Mouse (Mus musculus) embryonic facial prominence, embryonic 12.5 days (tissue): Measurements from ENCODE around the gene Nxn. TPM values are rescaled to one million over a fixed set of nuclear protein-coding genes. Genes with fewer than 3 reads are reported as not detected.

Experiments used
- ATAC-seq: fragments of 200-750 bp; cut with Nextera tagmentation; 2 replicates; pipeline ENCODE4 v1.8.0; 2017; ENCODE audit not compliant: insufficient number of reproducible peaks, insufficient read depth, low FRiP score, low TSS enrichment
- H3K27ac ChIP-seq: fragments of 300-500 bp; sonication (generic); 2 replicates; pipeline ENCODE4 v1.5.1; 2016; ENCODE audit warnings: mild to moderate bottlenecking
- H3K27me3 ChIP-seq: fragments of 300-500 bp; sonication (generic); 2 replicates; pipeline ENCODE4 v1.6.1; 2016; ENCODE audit warnings: mild to moderate bottlenecking, moderate library complexity
- H3K36me3 ChIP-seq: fragments of 300-500 bp; sonication (generic); 2 replicates; pipeline ENCODE4 v1.6.1; 2016; ENCODE audit warnings: mild to moderate bottlenecking
- H3K4me1 ChIP-seq: fragments of 300-500 bp; sonication (generic); 2 replicates; pipeline ENCODE4 v1.6.1; 2016
- H3K4me2 ChIP-seq: fragments of 300-500 bp; sonication (generic); replicated peaks from 2 replicates; pipeline ENCODE4 v1.6.1; 2016; ENCODE audit warnings: mild to moderate bottlenecking, moderate library complexity
- H3K4me3 ChIP-seq: fragments of 300-500 bp; sonication (generic); 2 replicates; pipeline ENCODE4 v1.5.1; 2016; ENCODE audit warnings: mild to moderate bottlenecking
- H3K9ac ChIP-seq: fragments of 300-500 bp; sonication (generic); 2 replicates; pipeline ENCODE4 v1.6.1; 2016; ENCODE audit warnings: mild to moderate bottlenecking, moderate library complexity
- H3K9me3 ChIP-seq: fragments of 300-500 bp; sonication (generic); 2 replicates; pipeline ENCODE4 v1.6.1; 2016; ENCODE audit warnings: mild to moderate bottlenecking, moderate library complexity
- WGBS: fragments of 180-500 bp; shearing (Covaris S2); methylation state at CpG from one replicate; pipeline ENCODE4 v1.1.7; 2016; 5-methylcytosine and 5-hydroxymethylcytosine counted together
- polyA plus RNA-seq: library from polyadenylated mRNA; unstranded; fragments of >200 nt; fragmentation: Nextera tagmentation; extraction: Ambion mirVana; gene quantifications from 2 replicates; pipeline ENCODE4 v1.2.1, GENCODE M21; 2016

Nxn gene
- polyA plus RNA-seq, 1 experiment from 2014 or later = 77.9 TPM

DNA sequence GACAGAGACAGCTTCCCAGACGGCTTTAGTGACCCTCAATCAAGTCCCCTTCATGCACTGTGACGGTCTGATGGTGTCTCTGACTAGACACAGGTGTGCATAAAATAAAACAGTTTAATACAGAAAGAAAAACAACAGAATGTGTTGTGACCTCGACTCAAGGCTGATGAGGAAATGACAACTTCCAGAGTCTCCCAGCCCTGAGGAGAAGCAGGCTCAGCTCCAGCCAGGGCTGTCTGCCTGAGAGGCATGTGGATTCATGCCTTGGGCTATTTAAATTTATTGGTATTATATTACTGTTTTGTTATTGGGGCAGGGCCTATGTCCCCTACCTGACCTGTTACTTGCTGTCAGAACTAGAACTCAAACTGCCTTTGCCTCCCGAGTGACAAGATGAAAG, 37.5 kb downstream of the Nxn start:
- Histone ChIP-seq H3K4me3 (no peak overlapping the region), H3K9me3 (no peaks in the 10 kb centered on the region), H3K36me3 (peaks cover 6% of the 10 kb centered on the region; the same call in 1 of the 2 replicates), H3K4me1 (peaks cover 60% of the 10 kb centered on the region), H3K27me3 (no peaks in the 10 kb centered on the region), H3K4me2 (no peak overlapping the region), H3K27ac (no peak overlapping the region), H3K9ac (no peak overlapping the region)
- WGBS = 39% methylated on average over 4 of the region's 4 CpGs
- ATAC-seq = no peak

DNA sequence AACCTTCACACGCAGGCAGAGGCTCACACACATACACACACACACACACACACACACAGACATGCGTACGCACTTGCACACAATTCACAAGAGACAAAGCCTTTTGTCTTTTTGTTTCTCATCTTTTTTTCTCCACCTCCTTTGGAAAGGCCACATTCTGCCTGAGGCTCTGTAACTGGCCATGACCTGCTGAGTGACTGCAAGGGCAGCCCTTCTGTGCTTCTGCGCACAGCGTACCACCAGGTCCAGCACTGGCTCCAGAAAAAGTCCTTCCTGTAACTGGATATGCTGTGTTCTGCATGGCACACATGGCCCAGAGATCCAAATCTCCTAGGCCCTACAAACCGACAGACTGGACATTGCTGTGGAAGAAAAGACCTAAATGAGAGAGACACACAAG, 38.7 kb downstream of the Nxn start:
- H3K9me3 ChIP-seq = no peaks in the 10 kb centered on the region
- no peak overlapping the region; the same call in 1 of the 2 replicates for H3K9ac ChIP-seq
- H3K4me3 ChIP-seq = no peak overlapping the region
- no peak for ATAC-seq
- H3K4me1 ChIP-seq = peaks cover 68% of the 10 kb centered on the region
- WGBS = 57% methylated on average over 6 of the region's 6 CpGs
- H3K4me2 ChIP-seq = no peak overlapping the region
- H3K27ac ChIP-seq = no peak overlapping the region
- H3K27me3 ChIP-seq = no peaks in the 10 kb centered on the region
- H3K36me3 ChIP-seq = no peaks in the 10 kb centered on the region

DNA sequence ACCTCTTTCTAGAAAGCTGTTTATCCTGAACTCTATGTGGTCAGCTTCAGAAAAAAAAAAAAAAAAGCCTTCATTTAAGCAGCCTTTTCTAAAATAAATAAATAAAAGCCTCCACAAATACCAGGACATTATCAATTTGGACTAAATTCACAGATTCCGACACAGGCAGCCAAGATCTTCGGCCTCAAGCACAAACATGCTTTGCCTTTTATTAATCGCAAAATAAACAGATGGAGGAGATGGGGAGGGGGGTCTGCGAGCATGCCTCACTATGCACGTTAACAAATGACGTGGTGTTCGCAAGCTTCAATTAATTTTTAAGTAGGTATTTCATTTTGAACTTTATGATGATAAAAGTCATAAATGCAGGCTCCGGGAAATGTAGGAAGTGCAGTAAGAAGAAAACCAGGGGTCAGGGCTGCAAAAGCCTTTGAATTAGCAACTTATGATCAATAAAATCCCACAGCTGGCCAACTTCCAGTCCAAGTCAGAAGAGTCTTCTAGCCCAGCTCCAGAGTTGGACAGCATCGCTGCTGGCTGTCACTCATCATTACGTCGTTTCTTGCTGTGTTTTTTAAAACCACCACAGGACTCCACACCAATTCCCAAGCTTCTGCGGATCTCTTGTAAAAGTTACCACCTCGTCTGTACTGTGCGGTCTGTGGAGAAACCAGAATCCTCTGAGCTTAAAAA, 40.2 kb downstream of the Nxn start:
- Histone ChIP-seq H3K27me3 (no peaks in the 10 kb centered on the region), H3K27ac (no peak overlapping the region; the same call in 1 of the 2 replicates), H3K9me3 (no peaks in the 10 kb centered on the region), H3K4me3 (no peak overlapping the region), H3K36me3 (no peaks in the 10 kb centered on the region), H3K4me1 (peaks cover 71% of the 10 kb centered on the region), H3K4me2 (no peak overlapping the region), H3K9ac (no peak overlapping the region)
- 46% methylated on average over 14 of the region's 14 CpGs for WGBS
- ATAC-seq = no peak

DNA sequence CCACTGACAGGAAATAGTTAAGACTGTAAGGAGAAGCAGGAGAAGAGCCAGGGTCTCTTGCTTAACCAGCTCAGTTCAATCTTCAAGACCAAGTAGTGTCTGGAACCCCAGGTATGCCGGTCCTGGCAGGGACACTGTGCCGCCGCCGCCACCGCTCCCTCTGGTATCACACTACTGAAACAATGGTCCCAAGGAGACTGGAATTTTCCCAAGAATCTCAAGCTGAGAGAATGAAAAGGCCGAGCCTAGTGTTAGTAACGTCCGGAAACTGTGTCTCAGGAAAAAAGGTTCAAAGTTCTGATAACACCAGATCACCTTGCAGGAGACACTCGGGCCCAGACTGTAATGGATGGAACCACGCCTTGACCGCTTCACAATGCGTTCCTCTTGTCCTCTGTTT, 41.5 kb downstream of the Nxn start:
- no peaks in the 10 kb centered on the region for H3K36me3 ChIP-seq
- H3K9me3 ChIP-seq = no peaks in the 10 kb centered on the region
- H3K27me3 ChIP-seq = no peaks in the 10 kb centered on the region
- no peak overlapping the region for H3K4me2 ChIP-seq
- ATAC-seq = no peak
- 72% methylated on average over 12 of the region's 12 CpGs for WGBS
- no peak overlapping the region for H3K9ac ChIP-seq
- no peak overlapping the region for H3K27ac ChIP-seq
- peaks cover 73% of the 10 kb centered on the region for H3K4me1 ChIP-seq
- H3K4me3 ChIP-seq = no peak overlapping the region

DNA sequence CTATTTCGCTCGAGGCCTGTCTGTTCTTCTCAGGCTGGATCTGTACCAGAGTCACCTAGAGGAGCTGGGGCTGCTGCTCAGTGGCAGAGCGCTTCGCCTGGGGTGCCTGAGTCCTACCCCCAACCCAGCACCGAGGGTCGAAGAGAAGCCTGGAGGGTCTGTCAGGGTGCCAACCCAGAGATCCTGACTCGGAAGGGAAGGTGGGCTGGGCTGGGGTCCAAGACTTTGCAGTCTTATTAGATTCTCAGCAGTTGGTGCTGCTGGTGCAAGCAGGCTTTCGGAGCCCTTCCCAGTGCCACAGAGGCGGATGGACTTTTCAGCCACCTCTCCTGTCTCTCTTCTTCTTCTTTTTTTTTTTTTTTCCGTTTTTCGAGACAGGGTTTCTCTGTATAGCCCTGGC, 42.8 kb downstream of the Nxn start:
- Histone ChIP-seq H3K4me1 (peaks cover 78% of the 10 kb centered on the region), H3K9me3 (no peaks in the 10 kb centered on the region)

DNA sequence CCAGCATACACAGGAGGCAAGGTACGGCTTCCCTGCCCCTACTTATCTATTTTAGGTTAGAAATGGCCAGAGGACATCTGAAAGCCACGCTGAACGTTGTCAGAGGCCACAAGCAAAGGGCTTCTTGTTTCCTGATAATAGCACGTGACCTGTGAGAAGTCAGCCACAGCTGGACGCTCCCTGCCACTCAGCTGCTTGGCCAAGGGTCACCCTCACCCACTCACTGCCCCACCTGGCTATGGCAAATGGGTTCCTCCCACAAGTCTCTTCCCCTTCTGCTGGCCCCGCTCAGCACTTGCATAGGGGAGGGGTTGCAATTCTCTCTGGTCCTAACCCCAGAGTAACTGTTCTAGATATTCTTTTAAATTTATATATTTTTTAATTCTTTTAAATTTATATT, 43.5 kb downstream of the Nxn start:
- Histone ChIP-seq H3K4me1 (peaks cover 81% of the 10 kb centered on the region), H3K36me3 (no peaks in the 10 kb centered on the region)
- WGBS = 69% methylated on average over 6 of the region's 6 CpGs

More for the DNA sequence above, 42.8 kb downstream of the Nxn start:
- no peak for ATAC-seq
- WGBS = 78% methylated on average over 11 of the region's 11 CpGs
- Histone ChIP-seq H3K27ac (no peak overlapping the region), H3K4me3 (no peak overlapping the region), H3K9ac (no peak overlapping the region), H3K36me3 (no peaks in the 10 kb centered on the region), H3K27me3 (no peaks in the 10 kb centered on the region), H3K4me2 (no peak overlapping the region)

DNA sequence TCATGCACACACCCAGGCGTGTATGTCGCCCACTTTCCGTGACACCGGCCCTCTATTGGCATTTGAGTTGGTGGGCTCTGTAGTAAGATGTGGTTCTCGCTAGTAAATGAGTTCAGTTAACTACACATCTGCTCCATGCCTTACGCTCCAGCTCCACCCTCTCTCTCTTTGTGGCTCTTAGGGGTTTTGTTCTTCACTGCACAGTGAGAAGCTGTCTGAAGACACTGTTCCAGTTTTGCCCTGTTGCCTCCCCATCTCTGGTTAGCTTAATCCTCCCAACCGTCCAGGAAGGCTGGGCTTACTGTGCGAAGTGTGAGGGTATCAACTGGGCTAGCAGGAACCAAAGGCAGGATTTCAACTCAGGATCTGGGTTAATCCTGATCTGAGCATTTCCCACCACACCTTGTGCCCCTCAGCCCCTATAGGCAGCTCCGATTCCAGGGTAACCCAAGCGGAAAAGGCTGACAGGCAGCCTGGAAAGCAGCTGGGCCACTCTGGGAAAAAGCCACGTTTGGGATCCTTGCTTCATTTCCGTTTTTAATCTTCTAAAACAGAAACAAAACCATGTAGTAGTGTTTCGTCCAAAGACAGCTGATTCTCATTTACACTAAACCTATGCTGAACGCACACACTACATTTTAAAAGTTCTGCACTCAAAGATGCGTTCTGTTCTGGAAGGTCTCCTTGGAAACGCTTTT, 45.9 kb downstream of the Nxn start:
- Histone ChIP-seq H3K36me3 (no peaks in the 10 kb centered on the region), H3K4me3 (no peak overlapping the region), H3K4me2 (peak overlapping the region; percentile 3), H3K4me1 (peaks cover 77% of the 10 kb centered on the region), H3K27ac (peak overlapping the region; percentile 88), H3K27me3 (no peaks in the 10 kb centered on the region), H3K9me3 (no peaks in the 10 kb centered on the region), H3K9ac (no peak overlapping the region)
- 40% methylated on average over 16 of the region's 16 CpGs for WGBS
- peak; percentile 61; the same call in 1 of the 2 replicates for ATAC-seq

More for the DNA sequence above, 43.5 kb downstream of the Nxn start:
- H3K9me3 ChIP-seq = no peaks in the 10 kb centered on the region
- H3K9ac ChIP-seq = no peak overlapping the region
- H3K4me2 ChIP-seq = no peak overlapping the region
- no peak overlapping the region for H3K27ac ChIP-seq
- ATAC-seq = no peak
- H3K27me3 ChIP-seq = no peaks in the 10 kb centered on the region
- no peak overlapping the region for H3K4me3 ChIP-seq

DNA sequence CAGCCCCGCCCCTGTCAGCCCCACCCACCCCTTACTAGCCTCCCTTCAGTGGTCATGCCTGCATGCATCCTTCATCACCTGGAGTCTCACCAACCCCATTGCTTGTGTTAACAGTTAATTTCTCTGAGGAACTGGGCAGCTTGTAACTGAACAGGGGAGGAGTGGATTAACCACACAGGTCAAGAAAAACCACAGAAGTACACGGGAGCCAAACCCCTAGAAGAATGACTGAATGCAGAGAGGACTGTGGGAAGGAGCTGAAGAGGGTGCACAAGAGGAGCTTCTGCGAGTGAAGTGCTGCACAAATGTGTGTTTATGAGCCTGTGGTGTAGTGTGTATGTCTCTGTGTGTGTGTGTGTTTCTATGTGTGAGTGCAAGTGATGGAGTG, 47.3 kb downstream of the Nxn start:
- H3K9me3 ChIP-seq = no peaks in the 10 kb centered on the region
- no peaks in the 10 kb centered on the region for H3K36me3 ChIP-seq
- no peaks in the 10 kb centered on the region for H3K27me3 ChIP-seq
- no peak overlapping the region for H3K4me3 ChIP-seq
- H3K9ac ChIP-seq = no peak overlapping the region
- no peak for ATAC-seq
- 22% methylated on average over 3 of the region's 3 CpGs for WGBS
- H3K4me1 ChIP-seq = peaks cover 66% of the 10 kb centered on the region
- H3K4me2 ChIP-seq = no peak overlapping the region
- peak overlapping the region; percentile 58; the same call in 1 of the 2 replicates for H3K27ac ChIP-seq

DNA sequence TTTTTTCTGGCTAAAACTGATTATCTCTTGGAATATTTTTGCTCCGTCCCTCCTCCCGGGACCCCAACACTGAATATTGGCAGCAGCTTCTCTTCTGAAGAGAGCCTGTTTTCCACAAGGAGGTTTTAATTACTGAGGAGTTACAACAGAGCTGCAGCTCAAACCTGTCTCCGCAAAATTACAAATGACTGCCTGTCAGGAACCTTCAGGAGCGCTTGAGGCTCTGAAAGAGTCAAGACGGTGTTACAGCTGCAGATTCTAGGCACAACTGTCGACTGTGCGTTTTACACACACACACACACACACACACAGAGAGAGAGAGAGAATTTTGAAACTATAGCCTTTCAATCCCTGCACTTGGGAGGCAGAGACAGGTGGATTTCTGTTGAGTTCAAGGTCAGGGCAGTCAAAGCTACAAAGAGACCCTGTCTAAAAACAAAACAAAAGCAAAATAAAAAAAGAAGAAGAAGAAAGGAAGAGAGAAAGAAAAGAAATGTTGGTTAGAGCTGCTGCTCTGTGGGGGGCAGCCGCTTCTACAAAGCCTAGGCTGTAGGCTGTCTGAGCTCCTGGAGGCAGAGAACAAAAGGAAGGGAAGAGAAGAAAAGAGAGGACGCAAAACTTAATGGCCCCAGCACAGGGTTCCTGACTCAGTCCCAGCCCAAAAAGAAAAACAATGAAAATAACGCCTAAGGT, 47.9 kb downstream of the Nxn start:
- ATAC-seq = no peak
- H3K27ac ChIP-seq = peak overlapping the region; percentile 58
- no peaks in the 10 kb centered on the region for H3K36me3 ChIP-seq
- no peaks in the 10 kb centered on the region for H3K9me3 ChIP-seq
- H3K4me2 ChIP-seq = no peak overlapping the region
- WGBS = 8% methylated on average over 10 of the region's 10 CpGs
- peaks cover 66% of the 10 kb centered on the region for H3K4me1 ChIP-seq
- H3K4me3 ChIP-seq = no peak overlapping the region
- H3K9ac ChIP-seq = no peak overlapping the region
- H3K27me3 ChIP-seq = no peaks in the 10 kb centered on the region

DNA sequence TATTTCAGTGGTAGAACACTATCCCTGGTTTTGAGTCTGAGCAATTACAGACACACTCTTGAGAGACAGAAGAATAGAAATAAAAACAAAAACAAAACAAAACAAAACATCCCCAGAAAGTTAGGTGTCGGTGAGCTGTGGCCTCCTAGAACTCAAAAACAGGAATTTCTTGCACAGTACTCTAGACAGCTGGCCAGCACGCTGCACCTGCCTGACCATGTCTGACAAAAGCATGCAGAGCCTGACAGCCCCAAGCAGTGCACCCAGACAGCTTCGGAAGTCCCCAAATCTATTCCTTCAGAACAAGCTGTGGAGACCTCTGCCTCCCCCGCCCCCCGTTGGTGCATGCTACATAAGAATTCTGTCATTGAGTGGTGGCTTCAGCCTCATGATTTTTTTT, 49.1 kb downstream of the Nxn start:
- Histone ChIP-seq H3K36me3 (no peaks in the 10 kb centered on the region), H3K4me2 (no peak overlapping the region; the same call in 1 of the 2 replicates), H3K27ac (peak overlapping the region; percentile 74), H3K4me3 (no peak overlapping the region), H3K27me3 (no peaks in the 10 kb centered on the region), H3K9ac (no peak overlapping the region), H3K9me3 (no peaks in the 10 kb centered on the region), H3K4me1 (peaks cover 55% of the 10 kb centered on the region)
- ATAC-seq = no peak
- 51% methylated on average over 5 of the region's 5 CpGs for WGBS

DNA sequence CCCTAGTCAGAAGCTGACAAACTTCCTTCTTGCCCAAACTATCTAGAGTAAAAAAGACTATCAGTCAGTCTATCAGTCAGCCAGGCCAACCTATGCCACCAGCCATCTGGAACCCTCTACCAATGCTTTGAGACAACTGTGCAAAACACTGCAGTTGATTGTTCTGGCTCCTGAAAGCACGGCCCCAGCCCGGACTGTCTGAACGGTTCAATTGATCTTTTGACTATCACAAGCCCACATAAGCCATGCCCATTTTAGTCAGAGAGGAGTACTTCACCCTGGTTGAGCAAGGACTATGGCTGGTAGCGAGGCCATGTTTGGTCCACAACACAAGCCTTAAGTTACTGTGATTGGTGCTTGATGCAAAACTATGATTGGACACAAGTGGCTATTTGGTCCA, 51.4 kb downstream of the Nxn start:
- no peak for ATAC-seq

DNA sequence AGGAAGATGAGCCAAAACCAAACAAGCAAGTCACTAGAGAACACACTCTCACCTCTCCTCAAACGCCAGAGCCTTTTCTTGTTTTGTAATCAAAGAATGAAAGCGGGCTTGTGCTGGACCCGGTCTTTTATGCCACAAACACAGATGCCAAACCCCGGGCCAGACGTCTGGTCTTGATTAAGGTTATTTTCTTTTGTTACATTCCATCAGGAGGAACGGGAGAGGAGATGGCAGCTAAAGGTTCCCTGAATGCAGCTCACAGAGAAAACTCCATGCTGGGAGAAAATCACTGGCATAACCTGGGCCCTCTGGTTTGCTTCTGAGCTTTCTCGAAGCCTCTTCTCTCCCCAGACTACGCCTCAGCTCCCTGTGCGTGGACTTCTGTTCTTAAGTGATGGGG, 55.9 kb downstream of the Nxn start:
- 18% methylated on average over 9 of the region's 9 CpGs for WGBS
- Histone ChIP-seq H3K27me3 (no peaks in the 10 kb centered on the region), H3K4me1 (peaks cover 47% of the 10 kb centered on the region), H3K4me3 (no peak overlapping the region), H3K36me3 (no peaks in the 10 kb centered on the region), H3K9me3 (no peaks in the 10 kb centered on the region), H3K9ac (peak overlapping the region; percentile 21; the same call in 1 of the 2 replicates), H3K4me2 (peak overlapping the region; percentile 28), H3K27ac (peak overlapping the region; percentile 95)
- ATAC-seq = no peak

More for the DNA sequence above, 51.4 kb downstream of the Nxn start:
- 56% methylated on average over 4 of the region's 4 CpGs for WGBS
- peaks cover 53% of the 10 kb centered on the region for H3K4me1 ChIP-seq
- no peaks in the 10 kb centered on the region for H3K36me3 ChIP-seq
- H3K27ac ChIP-seq = no peak overlapping the region
- no peak overlapping the region for H3K4me3 ChIP-seq
- H3K4me2 ChIP-seq = no peak overlapping the region
- H3K9me3 ChIP-seq = no peaks in the 10 kb centered on the region
- H3K9ac ChIP-seq = no peak overlapping the region
- H3K27me3 ChIP-seq = no peaks in the 10 kb centered on the region
